Mouse (Mus musculus) left cerebral cortex, adult 18-20 months (tissue): ENCODE measurements around the gene Ubxn10. TPM values are rescaled to one million over a fixed set of nuclear protein-coding genes. Genes with fewer than 3 reads are reported as not detected.
A peak's percentile ranks its signal among the peaks of the same experiment; 100 is the strongest.

Experiments used
- DNase-seq, 2 experiments: peaks; one replicate each; pipeline ENCODE4 v3.0.0; 2021 to 2022; ENCODE audit warnings: low spot score in 2 of 2, mixed read lengths in 1 of 2
- total RNA-seq, 2 experiments: library from RNA; stranded (reverse); gene quantifications; 2 replicates each; pipeline ENCODE4 v1.2.3; 2021

Ubxn10 gene
- total RNA-seq, 2 experiments from 2014 or later, result 0.56 to 1.2 TPM

DNA sequence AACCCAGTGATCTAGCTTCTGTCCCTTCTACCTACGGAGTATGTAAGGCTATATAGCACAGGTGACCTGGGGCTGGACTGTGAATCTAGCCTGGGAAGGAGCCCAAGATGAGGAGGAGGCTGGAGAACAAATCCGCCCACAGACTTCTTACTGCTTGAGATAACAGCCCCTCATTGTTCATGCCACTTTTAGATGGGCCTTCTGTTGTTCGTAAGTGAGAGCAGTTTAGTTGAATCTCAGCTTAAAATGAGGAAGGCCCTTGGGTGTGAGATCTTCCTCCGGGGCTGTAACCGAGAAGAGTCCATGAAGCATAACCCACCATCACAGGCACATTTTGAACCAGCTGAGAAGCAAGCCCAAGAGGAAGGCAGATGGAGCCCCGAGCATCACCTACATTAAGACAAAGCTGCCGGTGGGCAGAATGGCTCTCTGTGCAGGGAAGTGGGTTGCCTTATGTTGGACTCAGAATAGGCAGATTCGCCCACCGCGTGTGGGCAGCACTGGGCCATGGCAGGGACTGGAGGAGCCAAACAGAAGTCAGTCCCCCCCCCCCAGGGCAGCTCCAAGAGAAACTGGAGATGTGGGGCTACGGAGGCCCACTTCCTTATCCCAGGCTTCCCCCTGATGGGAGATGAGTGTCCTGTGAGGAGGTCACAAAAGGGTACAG lies 76.9 kb downstream of the Ubxn10 start:
- peak; percentile 42 to 77 for DNase-seq

Other genes starting within 250 kb of the Ubxn10 start
- gene Vwa5b1, start 101.3 kb downstream of the Ubxn10 start, total RNA-seq, result 1 to 10 TPM; 4.2 to 4.6 TPM
- gene Pla2g2c, start 12.4 kb downstream of the Ubxn10 start, total RNA-seq, result under 1 TPM in 1 of 2 experiments, not detected in 1; 0.35 TPM
- under 1 TPM in 1 of 2 experiments, not detected in 1; 0.14 TPM for gene Pla2g2f, start 20.5 kb upstream of the Ubxn10 start, total RNA-seq
- gene Pla2g2d, start 38.6 kb upstream of the Ubxn10 start, total RNA-seq, result under 1 TPM; 0.47 to 0.77 TPM
- gene Pla2g5, start 126.3 kb upstream of the Ubxn10 start, total RNA-seq, result 1 to 10 TPM; 3.6 to 3.9 TPM
- not detected for gene Gm13030, start 136.8 kb upstream of the Ubxn10 start, total RNA-seq
- not detected for gene Pla2g2e, start 140.8 kb upstream of the Ubxn10 start, total RNA-seq
- 10 to 100 TPM; 14.8 to 17.1 TPM for gene Otud3, start 176.8 kb upstream of the Ubxn10 start, total RNA-seq
- not detected for gene Rnf186, start 229.9 kb upstream of the Ubxn10 start, total RNA-seq
- 1 to 10 TPM; 2.1 to 2.3 TPM for gene Tmco4, start 235.7 kb upstream of the Ubxn10 start, total RNA-seq